In genomic region chr17:29262259-29262649, GRCm38 (mm10) we compare ENCODE assay signal across 8 mouse cellular contexts. TPM values are rescaled to one million over a fixed set of nuclear protein-coding genes. Genes with fewer than 3 reads are reported as not detected.
DNase-seq lines count a peak whose midpoint lies in the region; ATAC-seq and TF ChIP-seq lines count a peak whose summit lies in the region.

No protein-coding gene starts in this region.

- H3K27ac ChIP-seq in heart, postnatal 0 days (ENCODE audit: low read depth), result no peak overlapping the region
- no peak overlapping the region for H3K27ac ChIP-seq in midbrain, postnatal 0 days (ENCODE audit: low read depth, low read length)

- peak overlapping the region; percentile 81; the same call in 1 of the 2 replicates for H3K4me2 ChIP-seq in heart, postnatal 0 days (ENCODE audit: low read depth, low read length)
- H3K4me2 ChIP-seq in midbrain, postnatal 0 days (ENCODE audit: low read depth, low read length, poor library complexity, severe bottlenecking), result no peak overlapping the region

- no peak for DNase-seq in heart, postnatal 0 days (ENCODE audit: low spot score)
- no peak for DNase-seq in heart, adult 9 months (ENCODE audit: low spot score in 2 of 2)
- DNase-seq in Patski (ENCODE audit: low read depth, low spot score), result no peak
- DNase-seq in induced T-regulatory cell, adult 2 months (ENCODE audit: low read depth), result peak; percentile 66
- DNase-seq in midbrain, postnatal 0 days (ENCODE audit: low spot score), result no peak
- no peak for DNase-seq in left cerebral cortex, postnatal 4 days
- no peak for DNase-seq in gastrocnemius, postnatal 4 days (ENCODE audit: low spot score in 2 of 2)

- peaks cover 24% of the 10 kb centered on the region for H3K36me3 ChIP-seq in heart, postnatal 0 days (replicated peaks; ENCODE audit: control insufficient read depth, insufficient read depth, low read length)
- H3K36me3 ChIP-seq in midbrain, postnatal 0 days (ENCODE audit: insufficient read depth, low read length), result peaks cover 12% of the 10 kb centered on the region

- CTCF ChIA-PET in Patski (lab: Charles Lee), result interaction anchor here (2.5 to 2.8 kb wide), 2 partner anchors 10 to 109 kb away, joined by 8 to 12 read pairs; no protein-coding TSS in a partner anchor

- intact Hi-C loops in left cerebral cortex, postnatal 4 days (cut with DNase I), result no loop called here

- WGBS in heart, postnatal 0 days, result 48% methylated on average over 2 of the region's 2 CpGs
- WGBS in midbrain, postnatal 0 days, result 45% methylated on average over 2 of the region's 2 CpGs

- H3K9me3 ChIP-seq in heart, postnatal 0 days (replicated peaks; ENCODE audit: control insufficient read depth, low read length), result no peaks in the 10 kb centered on the region
- no peaks in the 10 kb centered on the region for H3K9me3 ChIP-seq in midbrain, postnatal 0 days (ENCODE audit: low read length)

- H3K9ac ChIP-seq in heart, postnatal 0 days (replicated peaks; ENCODE audit: low read depth, low read length), result no peak overlapping the region
- no peak overlapping the region for H3K9ac ChIP-seq in midbrain, postnatal 0 days (replicated peaks; ENCODE audit: low read length, poor library complexity, severe bottlenecking)

- H3K27me3 ChIP-seq in heart, postnatal 0 days (ENCODE audit: control insufficient read depth, insufficient read depth, low read length), result no peaks in the 10 kb centered on the region
- H3K27me3 ChIP-seq in Patski, result no peaks in the 10 kb centered on the region
- H3K27me3 ChIP-seq in midbrain, postnatal 0 days (ENCODE audit: insufficient read depth, low read length), result no peaks in the 10 kb centered on the region

- H3K4me3 ChIP-seq in heart, postnatal 0 days (ENCODE audit: low read depth, low read length), result no peak overlapping the region
- H3K4me3 ChIP-seq in midbrain, postnatal 0 days (ENCODE audit: low read depth, low read length), result no peak overlapping the region

- in situ Hi-C loops in Patski (cut with MboI; ENCODE audit: low pct_unique_long_range_greater_than_20kb), result loop anchor here (5.0 to 10.0 kb wide), 2 partner anchors 105 to 253 kb away; no protein-coding TSS in a partner anchor

- peaks cover 24% of the 10 kb centered on the region for H3K4me1 ChIP-seq in heart, postnatal 0 days (ENCODE audit: control insufficient read depth, insufficient read depth)
- peaks cover 4% of the 10 kb centered on the region; the same call in 1 of the 2 replicates for H3K4me1 ChIP-seq in midbrain, postnatal 0 days (ENCODE audit: insufficient read depth, low read length)

- ATAC-seq in heart, postnatal 0 days (ENCODE audit: insufficient read depth, low read depth), result no peak
- ATAC-seq in Patski, result no peak
- ATAC-seq in midbrain, postnatal 0 days (ENCODE audit: low FRiP score), result no peak
- ATAC-seq in activated CD4-positive, CD25-positive, alpha-beta regulatory T cell, adult 4 months, result no peak

- POLR2A ChIA-PET in Patski (lab: Charles Lee), result no interaction called here

- TF ChIP-seq CTCF in heart, postnatal 0 days (IDR thresholded peaks at IDR 0.05; ENCODE audit: low read depth), result 0 out of 2 replicates have a peak, but pooled peaks have one; percentile 2
- TF ChIP-seq CTCF in Patski (IDR thresholded peaks at IDR 0.05), result peak; percentile 31
- TF ChIP-seq CTCF in midbrain, postnatal 0 days (IDR thresholded peaks at IDR 0.05), result peak; percentile 27; the same call in 1 of the 2 replicates

- no peak for TF ChIP-seq EP300 in heart, postnatal 0 days (IDR thresholded peaks at IDR 0.05; ENCODE audit: low read depth)

RNA-seq across cellular contexts. Expression of gene Ppil1, which starts 1.7 kb away (rescaled TPM):
- total RNA-seq in heart, postnatal 0 days (2014; rRNA removed; ENCODE audit: low replicate concordance), result 46.3 and 64.4 TPM in 2 replicates
- polyA plus RNA-seq in heart, postnatal 0 days (2015; fragmentation: Nextera tagmentation; extraction: Ambion mirVana), result 75.5 and 78.5 TPM in 2 replicates
- polyA plus RNA-seq in Patski (2021), result 54.0 TPM
- total RNA-seq in midbrain, postnatal 0 days (2014; rRNA removed), result 70.3 and 77.9 TPM in 2 replicates
- polyA plus RNA-seq in midbrain, postnatal 0 days (2015; fragmentation: Nextera tagmentation; extraction: Ambion mirVana), result 95.7 and 103 TPM in 2 replicates
- total RNA-seq in left cerebral cortex, postnatal 4 days (2021), result 10 to 100 TPM; 35.1 to 40.5 TPM
- polyA plus RNA-seq in activated CD4-positive, CD25-positive, alpha-beta regulatory T cell, adult 4 months (2017; shearing (Covaris generic)), result 10 to 100 TPM; 53.8 to 82.0 TPM
- 10 to 100 TPM; 22.1 to 22.8 TPM for total RNA-seq in gastrocnemius, postnatal 4 days (2021)

RNA-seq across cellular contexts. Expression of gene BC004004, which starts 6.3 kb away (rescaled TPM):
- 208 and 234 TPM in 2 replicates for total RNA-seq in heart, postnatal 0 days (2014; rRNA removed; ENCODE audit: low replicate concordance)
- 140 and 155 TPM in 2 replicates for polyA plus RNA-seq in heart, postnatal 0 days (2015; fragmentation: Nextera tagmentation; extraction: Ambion mirVana)
- polyA plus RNA-seq in Patski (2021), result 130 TPM
- total RNA-seq in midbrain, postnatal 0 days (2014; rRNA removed), result 120 and 128 TPM in 2 replicates
- 146 and 152 TPM in 2 replicates for polyA plus RNA-seq in midbrain, postnatal 0 days (2015; fragmentation: Nextera tagmentation; extraction: Ambion mirVana)
- total RNA-seq in left cerebral cortex, postnatal 4 days (2021), result 100 to 1,000 TPM; 102 to 107 TPM
- polyA plus RNA-seq in activated CD4-positive, CD25-positive, alpha-beta regulatory T cell, adult 4 months (2017; shearing (Covaris generic)), result 100 to 1,000 TPM; 125 to 132 TPM
- total RNA-seq in gastrocnemius, postnatal 4 days (2021), result 100 to 1,000 TPM in 1 of 2 experiments, 10 to 100 TPM in 1; 98.5 to 101 TPM

RNA-seq across cellular contexts. Expression of gene Cpne5, which starts 24.3 kb away (rescaled TPM):
- 3.6 and 9.7 TPM in 2 replicates for total RNA-seq in heart, postnatal 0 days (2014; rRNA removed; ENCODE audit: low replicate concordance)
- 8.4 and 9.9 TPM in 2 replicates for polyA plus RNA-seq in heart, postnatal 0 days (2015; fragmentation: Nextera tagmentation; extraction: Ambion mirVana)
- 0.26 TPM for polyA plus RNA-seq in Patski (2021)
- 85.1 and 86.5 TPM in 2 replicates for total RNA-seq in midbrain, postnatal 0 days (2014; rRNA removed)
- polyA plus RNA-seq in midbrain, postnatal 0 days (2015; fragmentation: Nextera tagmentation; extraction: Ambion mirVana), result 88.9 and 90.2 TPM in 2 replicates
- 10 to 100 TPM; 67.9 to 81.9 TPM for total RNA-seq in left cerebral cortex, postnatal 4 days (2021)
- 1 to 10 TPM; 1.5 to 1.6 TPM for polyA plus RNA-seq in activated CD4-positive, CD25-positive, alpha-beta regulatory T cell, adult 4 months (2017; shearing (Covaris generic))
- total RNA-seq in gastrocnemius, postnatal 4 days (2021), result 1 to 10 TPM in 1 of 2 experiments, under 1 TPM in 1; 0.69 to 1.1 TPM

RNA-seq across cellular contexts. Expression of gene Pi16, which starts 55.2 kb away (rescaled TPM):
- 3.6 and 12.4 TPM in 2 replicates for total RNA-seq in heart, postnatal 0 days (2014; rRNA removed; ENCODE audit: low replicate concordance)
- 4.5 and 4.8 TPM in 2 replicates for polyA plus RNA-seq in heart, postnatal 0 days (2015; fragmentation: Nextera tagmentation; extraction: Ambion mirVana)
- polyA plus RNA-seq in Patski (2021), result not detected
- 4.3 and 4.6 TPM in 2 replicates for total RNA-seq in midbrain, postnatal 0 days (2014; rRNA removed)
- 3.3 and 4.0 TPM in 2 replicates for polyA plus RNA-seq in midbrain, postnatal 0 days (2015; fragmentation: Nextera tagmentation; extraction: Ambion mirVana)
- 1 to 10 TPM; 1.4 to 2.0 TPM for total RNA-seq in left cerebral cortex, postnatal 4 days (2021)
- polyA plus RNA-seq in activated CD4-positive, CD25-positive, alpha-beta regulatory T cell, adult 4 months (2017; shearing (Covaris generic)), result under 1 TPM; 0.38 to 0.49 TPM
- 10 to 100 TPM; 50.3 to 54.5 TPM for total RNA-seq in gastrocnemius, postnatal 4 days (2021)
